Mouse (Mus musculus) thymus, adult 2 months (tissue): ENCODE data around the gene Fam173a.

Experiments used
- CTCF ChIP-seq: fragments of 200-500 bp; IDR thresholded peaks from 2 replicates; pipeline ENCODE4 v1.5.1; 2012; ENCODE audit warnings: mild to moderate bottlenecking, control low read depth, low read length, moderate library complexity, borderline replicate concordance; ENCODE audit not compliant: control insufficient read depth, poor library complexity, insufficient read depth; ENCODE audit errors: extremely low read depth
- POLR2A ChIP-seq: fragments of 200-500 bp; IDR thresholded peaks from 2 replicates; pipeline ENCODE4 v1.6.1; 2012; ENCODE audit warnings: mild to moderate bottlenecking, low read length, control low read depth, moderate library complexity; ENCODE audit not compliant: control insufficient read depth, poor library complexity, insufficient read depth; ENCODE audit errors: extremely low read depth

- TF ChIP-seq CTCF (no peak), POLR2A (no peak)
These were observed 6.4 kb downstream of the Fam173a start, which contains the start of gene Ccdc78 for GRCm38 (mm10) chr17:25786280-25786679.
